Mouse (Mus musculus): ENCODE data around the gene Gal. TPM values are rescaled to one million over a fixed set of nuclear protein-coding genes. Genes with fewer than 3 reads are reported as not detected.
A peak's percentile ranks its signal among the peaks of the same experiment; 100 is the strongest.

The Gal gene
- total and polyA plus RNA-seq, 2 experiments from 2014 or later: 2.1 to 21.9 TPM

DNA sequence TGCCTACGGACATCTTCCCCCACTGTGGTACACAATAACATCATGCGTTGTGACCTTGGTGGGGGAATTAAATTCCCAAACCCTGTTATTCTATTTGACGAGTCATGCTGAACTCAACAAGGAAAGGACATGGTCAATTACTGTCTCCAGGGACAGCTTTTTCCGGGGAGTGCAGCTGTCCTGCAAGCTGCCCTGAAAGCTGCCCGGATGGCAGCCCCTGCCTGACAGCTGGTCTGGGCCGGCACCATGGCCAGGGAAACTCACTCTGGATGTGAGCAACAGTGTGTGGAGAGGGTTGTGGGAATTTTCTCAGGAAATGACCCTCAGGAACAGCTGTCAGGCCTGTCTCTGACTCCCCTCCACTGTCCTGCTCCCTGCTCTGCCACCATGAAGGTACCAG, 8.1 kb upstream of the Gal start:
- H3K36me3 ChIP-seq (ENCODE audit: insufficient read depth): no peaks in the 10 kb centered on the region
- H3K4me1 ChIP-seq (ENCODE audit: insufficient read depth): no peaks in the 10 kb centered on the region
- ATAC-seq: peak; percentile 29; the same call in 1 of the 2 replicates
- no peak overlapping the region for H3K27ac ChIP-seq (ENCODE audit: low read depth, low read length)
- no peak for TF ChIP-seq CTCF (IDR thresholded peaks at IDR 0.05; ENCODE audit: low read depth)
- H3K27me3 ChIP-seq (ENCODE audit: insufficient read depth, low read length): no peaks in the 10 kb centered on the region; the same call in 1 of the 2 replicates
- no peak for DNase-seq
- H3K9me3 ChIP-seq (ENCODE audit: low read length): no peaks in the 10 kb centered on the region
- H3K9ac ChIP-seq: no peak overlapping the region
- H3K4me3 ChIP-seq (ENCODE audit: low read depth, low read length): no peak overlapping the region
- H3K4me2 ChIP-seq (ENCODE audit: low read depth): no peak overlapping the region
- WGBS: 37% methylated on average over 6 of the region's 6 CpGs

GRCm38 (mm10) chr19:3419251-3419650, 4.9 kb upstream of the Gal start:
- H3K4me3 ChIP-seq (ENCODE audit: low read depth, low read length): no peak overlapping the region
- H3K9me3 ChIP-seq (ENCODE audit: low read length): no peaks in the 10 kb centered on the region
- H3K9ac ChIP-seq: no peak overlapping the region
- no peaks in the 10 kb centered on the region for H3K36me3 ChIP-seq (ENCODE audit: insufficient read depth)
- WGBS: 71% methylated on average over 5 of the region's 5 CpGs
- ATAC-seq (no peak), DNase-seq (no peak)
- TF ChIP-seq CTCF (IDR thresholded peaks at IDR 0.05; ENCODE audit: low read depth): no peak
- H3K27ac ChIP-seq (ENCODE audit: low read depth, low read length): no peak overlapping the region
- H3K27me3 ChIP-seq (ENCODE audit: insufficient read depth, low read length): no peaks in the 10 kb centered on the region; the same call in 1 of the 2 replicates
- no peak overlapping the region for H3K4me2 ChIP-seq (ENCODE audit: low read depth)
- 0 out of 2 replicates have a peak, but pooled peaks cover under 1% of the 10 kb centered on the region for H3K4me1 ChIP-seq (ENCODE audit: insufficient read depth)

GRCm38 (mm10) chr19:3405531-3406281, 8.6 kb downstream of the Gal start:
- H3K27me3 ChIP-seq (ENCODE audit: insufficient read depth, low read length): no peaks in the 10 kb centered on the region
- DNase-seq (no peak), ATAC-seq (no peak)
- no peak overlapping the region for H3K4me2 ChIP-seq (ENCODE audit: low read depth)
- no peaks in the 10 kb centered on the region for H3K36me3 ChIP-seq (ENCODE audit: insufficient read depth)
- H3K4me3 ChIP-seq (ENCODE audit: low read depth, low read length): no peak overlapping the region
- H3K27ac ChIP-seq (ENCODE audit: low read depth, low read length): no peak overlapping the region
- TF ChIP-seq CTCF (IDR thresholded peaks at IDR 0.05; ENCODE audit: low read depth): no peak
- no peak overlapping the region for H3K9ac ChIP-seq
- H3K4me1 ChIP-seq (ENCODE audit: insufficient read depth): no peaks in the 10 kb centered on the region
- WGBS: 42% methylated on average over 1 of the region's 1 CpGs
- H3K9me3 ChIP-seq (ENCODE audit: low read length): no peaks in the 10 kb centered on the region

- no peaks in the 10 kb centered on the region for H3K4me1 ChIP-seq (ENCODE audit: insufficient read depth)
Measured at GRCm38 (mm10) chr19:3404030-3404429, 10.3 kb downstream of the Gal start.

GRCm38 (mm10) chr19:3402390-3402789, 12.0 kb downstream of the Gal start:
- no peaks in the 10 kb centered on the region for H3K36me3 ChIP-seq (ENCODE audit: insufficient read depth)
- no peaks in the 10 kb centered on the region for H3K4me1 ChIP-seq (ENCODE audit: insufficient read depth)
- H3K27me3 ChIP-seq (ENCODE audit: insufficient read depth, low read length): no peaks in the 10 kb centered on the region
- 87% methylated on average over 6 of the region's 6 CpGs for WGBS
- no peak overlapping the region for H3K27ac ChIP-seq (ENCODE audit: low read depth, low read length)
- no peak overlapping the region for H3K4me2 ChIP-seq (ENCODE audit: low read depth)
- ATAC-seq (no peak), DNase-seq (no peak)
- no peak for TF ChIP-seq CTCF (IDR thresholded peaks at IDR 0.05; ENCODE audit: low read depth)
- no peaks in the 10 kb centered on the region for H3K9me3 ChIP-seq (ENCODE audit: low read length)
- no peak overlapping the region for H3K4me3 ChIP-seq (ENCODE audit: low read depth, low read length)
- no peak overlapping the region for H3K9ac ChIP-seq

More at GRCm38 (mm10) chr19:3404030-3404429, 10.3 kb downstream of the Gal start:
- ATAC-seq: no peak
- DNase-seq: no peak
- TF ChIP-seq CTCF (IDR thresholded peaks at IDR 0.05; ENCODE audit: low read depth): no peak
- H3K27me3 ChIP-seq (ENCODE audit: insufficient read depth, low read length): no peaks in the 10 kb centered on the region
- no peak overlapping the region for H3K27ac ChIP-seq (ENCODE audit: low read depth, low read length)
- 85% methylated on average over 7 of the region's 7 CpGs for WGBS
- H3K4me2 ChIP-seq (ENCODE audit: low read depth): no peak overlapping the region
- H3K9ac ChIP-seq: no peak overlapping the region
- H3K4me3 ChIP-seq (ENCODE audit: low read depth, low read length): no peak overlapping the region
- no peaks in the 10 kb centered on the region for H3K9me3 ChIP-seq (ENCODE audit: low read length)
- H3K36me3 ChIP-seq (ENCODE audit: insufficient read depth): no peaks in the 10 kb centered on the region

GRCm38 (mm10) chr19:3401943-3402342, 12.4 kb downstream of the Gal start:
- no peak overlapping the region for H3K9ac ChIP-seq
- no peak overlapping the region for H3K4me2 ChIP-seq (ENCODE audit: low read depth)
- H3K4me3 ChIP-seq (ENCODE audit: low read depth, low read length): no peak overlapping the region
- no peak for DNase-seq
- H3K27me3 ChIP-seq (ENCODE audit: insufficient read depth, low read length): no peaks in the 10 kb centered on the region
- peak; percentile 47 for ATAC-seq
- H3K36me3 ChIP-seq (ENCODE audit: insufficient read depth): no peaks in the 10 kb centered on the region
- 39% methylated on average over 7 of the region's 7 CpGs for WGBS
- no peak overlapping the region for H3K27ac ChIP-seq (ENCODE audit: low read depth, low read length)
- no peaks in the 10 kb centered on the region for H3K4me1 ChIP-seq (ENCODE audit: insufficient read depth)
- TF ChIP-seq CTCF (IDR thresholded peaks at IDR 0.05; ENCODE audit: low read depth): no peak
- no peaks in the 10 kb centered on the region for H3K9me3 ChIP-seq (ENCODE audit: low read length)

GRCm38 (mm10) chr19:3401504-3401903, 12.8 kb downstream of the Gal start:
- WGBS: 84% methylated on average over 7 of the region's 7 CpGs
- DNase-seq: no peak
- no peak for ATAC-seq

More at GRCm38 (mm10) chr19:3401504-3401903, 12.8 kb downstream of the Gal start:
- no peak for TF ChIP-seq CTCF (IDR thresholded peaks at IDR 0.05; ENCODE audit: low read depth)
- no peak overlapping the region for H3K27ac ChIP-seq (ENCODE audit: low read depth, low read length)
- no peaks in the 10 kb centered on the region for H3K4me1 ChIP-seq (ENCODE audit: insufficient read depth)
- no peak overlapping the region for H3K4me3 ChIP-seq (ENCODE audit: low read depth, low read length)
- H3K36me3 ChIP-seq (ENCODE audit: insufficient read depth): no peaks in the 10 kb centered on the region
- H3K4me2 ChIP-seq (ENCODE audit: low read depth): no peak overlapping the region
- no peaks in the 10 kb centered on the region for H3K27me3 ChIP-seq (ENCODE audit: insufficient read depth, low read length)
- no peak overlapping the region for H3K9ac ChIP-seq
- H3K9me3 ChIP-seq (ENCODE audit: low read length): no peaks in the 10 kb centered on the region

Data from forebrain, postnatal 0 days (tissue).